Mouse (Mus musculus) MEL (cell line): ENCODE measurements at regions not wholly inside any gene's neighbourhood (a gene's known extent, or its start where the extent isn't known, plus 50 kb on each side); places are given as distances from the start of the nearest gene placed in this dataset.

Experiments used
- DNase-seq: peaks from one replicate; pipeline ENCODE4 v3.0.0; 2011; ENCODE audit warnings: low read depth, low spot score
- H3K27ac ChIP-seq: 2 replicates; pipeline ENCODE4 v1.5.1; 2012; ENCODE audit warnings: low read depth, mild to moderate bottlenecking, control low read depth, low read length, moderate library complexity; ENCODE audit not compliant: control insufficient read depth
- H3K27me3 ChIP-seq, 2 experiments: fragments of 150-350 bp in 1 of 2; sonication (generic) in 1 of 2; 2 replicates each; pipeline ENCODE4 v1.6.1; 2012; ENCODE audit warnings: low read length in 2 of 2, mild to moderate bottlenecking in 2 of 2, improper control_type of control experiment in 1 of 2, moderate library complexity in 1 of 2; ENCODE audit not compliant: insufficient read depth in 2 of 2, control insufficient read depth in 1 of 2
- H3K36me3 ChIP-seq, 2 experiments: 2 replicates each; pipeline ENCODE4 v1.6.1; 2012 to 2014; ENCODE audit warnings: low read length in 2 of 2, improper control_type of control experiment in 1 of 2, inconsistent platforms in 1 of 2, mild to moderate bottlenecking in 1 of 2; ENCODE audit not compliant: insufficient read depth in 2 of 2, control insufficient read depth in 1 of 2
- H3K4me1 ChIP-seq, 2 experiments: fragments of 150-350 bp in 1 of 2; sonication (generic) in 1 of 2; 2 replicates each; pipeline ENCODE4 v1.6.1; 2012; ENCODE audit warnings: low read length in 2 of 2, improper control_type of control experiment in 1 of 2, mild to moderate bottlenecking in 1 of 2; ENCODE audit not compliant: insufficient read depth in 2 of 2, control insufficient read depth in 1 of 2
- H3K4me3 ChIP-seq, 2 experiments: fragments of 150-350 bp in 1 of 2; sonication (generic) in 1 of 2; 2 replicates each; pipeline ENCODE4 v1.5.1; 2012; ENCODE audit warnings: low read depth in 2 of 2, low read length in 2 of 2, mild to moderate bottlenecking in 2 of 2, moderate library complexity in 2 of 2, control low read depth in 1 of 2, improper control_type of control experiment in 1 of 2; ENCODE audit not compliant: control insufficient read depth in 1 of 2, insufficient read depth in 1 of 2
- H3K79me2 ChIP-seq: 2 replicates; pipeline ENCODE4 v1.6.1; 2012; ENCODE audit warnings: mild to moderate bottlenecking, low read length, moderate library complexity; ENCODE audit not compliant: control insufficient read depth, poor library complexity, insufficient read depth
- H3K9ac ChIP-seq: 2 replicates; pipeline ENCODE4 v1.6.1; 2012; ENCODE audit warnings: low read depth, mild to moderate bottlenecking, control low read depth, low read length, moderate library complexity; ENCODE audit not compliant: control insufficient read depth, poor library complexity, severe bottlenecking
- H3K9me3 ChIP-seq: fragments of 150-350 bp; sonication (generic); replicated peaks from 2 replicates; pipeline ENCODE4 v1.6.1; 2012; ENCODE audit warnings: mild to moderate bottlenecking, low read length, improper control_type of control experiment, moderate library complexity; ENCODE audit not compliant: insufficient read depth
- BHLHE40 ChIP-seq: IDR thresholded peaks from 2 replicates; pipeline ENCODE4 v1.6.1; 2012; ENCODE audit warnings: low read depth, mild to moderate bottlenecking, inconsistent platforms, low read length, improper control_type of control experiment, borderline replicate concordance
- CTCF ChIP-seq, 3 experiments: IDR thresholded peaks in 2 of 3; conservative IDR thresholded peaks in 1 of 3; 2 replicates each; pipeline ENCODE4 v1.5.1; 2011 to 2012; ENCODE audit warnings: low read length in 3 of 3, low read depth in 2 of 3, mild to moderate bottlenecking in 2 of 3, improper control_type of control experiment in 1 of 3, inconsistent platforms in 1 of 3, mixed read lengths in 1 of 3, moderate library complexity in 1 of 3; ENCODE audit not compliant: control insufficient read depth in 1 of 3, insufficient read depth in 1 of 3, poor library complexity in 1 of 3, severe bottlenecking in 1 of 3
- E2F4 ChIP-seq: IDR thresholded peaks from 2 replicates; pipeline ENCODE4 v1.6.1; 2011; ENCODE audit warnings: low read depth, low read length, improper control_type of control experiment, borderline replicate concordance
- EP300 ChIP-seq, 2 experiments: IDR thresholded peaks; 2 replicates each; pipeline ENCODE4 v1.6.1; 2011; ENCODE audit warnings: improper control_type of control experiment in 2 of 2, low read length in 2 of 2, low read depth in 1 of 2, mild to moderate bottlenecking in 1 of 2
- ETS1 ChIP-seq: IDR thresholded peaks from 2 replicates; pipeline ENCODE4 v1.6.1; 2012; ENCODE audit warnings: low read depth, mild to moderate bottlenecking, inconsistent platforms, low read length, improper control_type of control experiment, moderate library complexity
- GABPA ChIP-seq: IDR thresholded peaks from 2 replicates; pipeline ENCODE4 v1.6.1; 2012; ENCODE audit warnings: low read depth, mild to moderate bottlenecking, inconsistent platforms, low read length, improper control_type of control experiment, moderate library complexity
- GATA1 ChIP-seq: IDR thresholded peaks from 2 replicates; pipeline ENCODE4 v1.6.1; 2011; ENCODE audit warnings: low read depth, low read length, improper control_type of control experiment
- HCFC1 ChIP-seq: IDR thresholded peaks from 2 replicates; pipeline ENCODE4 v1.6.1; 2012; ENCODE audit warnings: low read depth, mild to moderate bottlenecking, inconsistent platforms, low read length, improper control_type of control experiment, moderate library complexity
- MAX ChIP-seq: IDR thresholded peaks from 2 replicates; pipeline ENCODE4 v1.6.1; 2011; ENCODE audit warnings: low read length, improper control_type of control experiment
- MEF2A ChIP-seq: IDR thresholded peaks from 2 replicates; pipeline ENCODE4 v1.6.1; 2014; ENCODE audit warnings: low read depth, mild to moderate bottlenecking, inconsistent platforms, low read length, improper control_type of control experiment; ENCODE audit not compliant: poor library complexity, insufficient replicate concordance, severe bottlenecking; ENCODE audit errors: extremely low read depth
- MXI1 ChIP-seq: IDR thresholded peaks from 2 replicates; pipeline ENCODE4 v1.6.1; 2011; ENCODE audit warnings: mild to moderate bottlenecking, low read depth, low read length, improper control_type of control experiment
- POLR2A ChIP-seq, 2 experiments: IDR thresholded peaks; 2 replicates each; pipeline ENCODE4 v1.6.1; 2011 to 2012; ENCODE audit warnings: low read length in 2 of 2, mild to moderate bottlenecking in 2 of 2, control low read depth in 1 of 2, improper control_type of control experiment in 1 of 2, low read depth in 1 of 2, moderate library complexity in 1 of 2; ENCODE audit not compliant: control insufficient read depth in 1 of 2, insufficient read depth in 1 of 2, poor library complexity in 1 of 2
- POLR2AphosphoS2 ChIP-seq: IDR thresholded peaks from 2 replicates; pipeline ENCODE4 v1.6.1; 2011; ENCODE audit warnings: low read length, improper control_type of control experiment
- POLR2AphosphoS5 ChIP-seq: IDR thresholded peaks from 2 replicates; pipeline ENCODE4 v1.6.1; 2012; ENCODE audit warnings: low read depth, borderline replicate concordance, mild to moderate bottlenecking, inconsistent platforms, low read length, moderate library complexity, mixed read lengths
- RCOR1 ChIP-seq: IDR thresholded peaks from 2 replicates; pipeline ENCODE4 v1.6.1; 2012; ENCODE audit warnings: low read depth, mild to moderate bottlenecking, inconsistent platforms, low read length, improper control_type of control experiment
- SMC3 ChIP-seq: IDR thresholded peaks from 2 replicates; pipeline ENCODE4 v1.6.1; 2011; ENCODE audit warnings: low read depth, low read length, improper control_type of control experiment
- TAL1 ChIP-seq: IDR thresholded peaks from 2 replicates; pipeline ENCODE4 v1.6.1; 2012; ENCODE audit warnings: mild to moderate bottlenecking, inconsistent platforms, low read length, moderate library complexity, mixed read lengths
- TBP ChIP-seq: IDR thresholded peaks from 2 replicates; pipeline ENCODE4 v1.8.0; 2011; ENCODE audit warnings: low read depth, low read length, improper control_type of control experiment
- TCF12 ChIP-seq: IDR thresholded peaks from 2 replicates; pipeline ENCODE4 v1.6.1; 2014; ENCODE audit warnings: low read depth, mild to moderate bottlenecking, inconsistent platforms, low read length, improper control_type of control experiment, moderate library complexity
- USF1 ChIP-seq: IDR thresholded peaks from 2 replicates; pipeline ENCODE4 v1.6.1; 2014; ENCODE audit warnings: low read depth, mild to moderate bottlenecking, inconsistent platforms, low read length, improper control_type of control experiment, moderate library complexity
- USF2 ChIP-seq, 2 experiments: IDR thresholded peaks; 2 replicates each; pipeline ENCODE4 v1.6.1; 2011 to 2012; ENCODE audit warnings: improper control_type of control experiment in 2 of 2, low read length in 2 of 2, borderline replicate concordance in 1 of 2, inconsistent platforms in 1 of 2, low read depth in 1 of 2, mild to moderate bottlenecking in 1 of 2; ENCODE audit not compliant: insufficient read depth in 1 of 2
- ZMIZ1 ChIP-seq: IDR thresholded peaks from 2 replicates; pipeline ENCODE4 v1.6.1; 2012; ENCODE audit warnings: low read depth, mild to moderate bottlenecking, inconsistent platforms, low read length, improper control_type of control experiment, moderate library complexity
- ZNF384 ChIP-seq: IDR thresholded peaks from 2 replicates; pipeline ENCODE4 v1.6.1; 2012; ENCODE audit warnings: low read depth, mild to moderate bottlenecking, inconsistent platforms, low read length, improper control_type of control experiment

GRCm38 (mm10) chr12:69436839-69437501 lies 64.7 kb upstream of the Gm9887 start:
- Histone ChIP-seq H3K79me2 (no peaks in the 10 kb centered on the region), H3K9me3 (no peaks in the 10 kb centered on the region), H3K36me3 (peaks cover 0 to 4% of the 10 kb centered on the region in 2 experiments; a peak in 2 of 4 replicates), H3K4me1 (no peaks in the 10 kb centered on the region), H3K27me3 (peaks cover 0 to 7% of the 10 kb centered on the region in 2 experiments; a peak in 2 of 4 replicates), H3K4me3 (no peak overlapping the region), H3K9ac (no peak overlapping the region), H3K27ac (no peak overlapping the region)
- TF ChIP-seq ZNF384: peak; percentile 36
- TF ChIP-seq MXI1: no peak
- TF ChIP-seq TCF12: no peak
- TF ChIP-seq MAX: no peak
- no peak for TF ChIP-seq POLR2AphosphoS2
- no peak for TF ChIP-seq POLR2A (IDR thresholded peaks at IDR 0.05; ENCODE audit: control insufficient read depth in 1 of 2, insufficient read depth in 1 of 2, low read depth in 1 of 2, low read length in 2 of 2, poor library complexity in 1 of 2)
- TF ChIP-seq SMC3: no peak
- no peak for DNase-seq

GRCm38 (mm10) chr12:69434315-69434714 lies 62.1 kb upstream of the Gm9887 start:
- Histone ChIP-seq H3K79me2 (no peaks in the 10 kb centered on the region), H3K9ac (no peak overlapping the region), H3K9me3 (no peaks in the 10 kb centered on the region), H3K4me1 (no peaks in the 10 kb centered on the region), H3K4me3 (no peak overlapping the region), H3K27ac (no peak overlapping the region), H3K36me3 (peaks cover 0 to 4% of the 10 kb centered on the region in 2 experiments; a peak in 2 of 4 replicates), H3K27me3 (peaks cover 0 to 7% of the 10 kb centered on the region in 2 experiments; a peak in 2 of 4 replicates)
- DNase-seq: no peak
- no peak for TF ChIP-seq TAL1
- no peak for TF ChIP-seq GATA1
- TF ChIP-seq HCFC1: no peak
- TF ChIP-seq USF1: no peak
- no peak for TF ChIP-seq ETS1
- no peak for TF ChIP-seq TCF12
- no peak for TF ChIP-seq BHLHE40
- no peak for TF ChIP-seq E2F4
- TF ChIP-seq MEF2A: no peak
- no peak for TF ChIP-seq CTCF (IDR thresholded peaks at IDR 0.05 in 2 of 3, conservative IDR thresholded peaks at IDR 0.05 in 1 of 3; ENCODE audit: control insufficient read depth in 1 of 3, insufficient read depth in 1 of 3, low read depth in 2 of 3, low read length in 3 of 3, poor library complexity in 1 of 3, severe bottlenecking in 1 of 3)
- TF ChIP-seq MAX: no peak
- no peak for TF ChIP-seq USF2 (IDR thresholded peaks at IDR 0.05; ENCODE audit: borderline replicate concordance in 1 of 2, insufficient read depth in 1 of 2, low read depth in 1 of 2, low read length in 2 of 2)
- no peak for TF ChIP-seq ZMIZ1
- no peak for TF ChIP-seq EP300 (IDR thresholded peaks at IDR 0.05; ENCODE audit: low read depth in 1 of 2, low read length in 2 of 2)
- TF ChIP-seq POLR2AphosphoS2: no peak
- no peak for TF ChIP-seq TBP
- TF ChIP-seq GABPA: no peak
- TF ChIP-seq POLR2AphosphoS5: no peak
- no peak for TF ChIP-seq RCOR1
